Mouse (Mus musculus) CH12.LX (cell line): ENCODE data around the gene Klhl35. TPM values are rescaled to one million over a fixed set of nuclear protein-coding genes. Genes with fewer than 3 reads are reported as not detected.

Experiments used
- DNase-seq: peaks from one replicate; pipeline ENCODE4 v3.0.0-alpha.2; 2013; ENCODE audit errors: extremely low read depth
- H3K27ac ChIP-seq: 2 replicates; pipeline ENCODE4 v1.5.1; 2012; ENCODE audit warnings: low read depth, mild to moderate bottlenecking, control low read depth, moderate library complexity; ENCODE audit not compliant: insufficient read depth
- H3K27me3 ChIP-seq: replicated peaks from 2 replicates; pipeline ENCODE3; 2012; ENCODE audit warnings: inconsistent platforms
- H3K36me3 ChIP-seq, 2 experiments: replicated peaks in 1 of 2; 2 replicates each; pipeline versions ENCODE3 to v1.6.1; 2012; ENCODE audit warnings: inconsistent platforms in 1 of 2, low read length in 1 of 2, mild to moderate bottlenecking in 1 of 2, mixed read lengths in 1 of 2, moderate library complexity in 1 of 2; ENCODE audit not compliant: control insufficient read depth in 1 of 2, insufficient read depth in 1 of 2
- H3K4me1 ChIP-seq, 2 experiments: 2 replicates each; pipeline ENCODE4 v1.6.1; 2012; ENCODE audit warnings: inconsistent platforms in 1 of 2, moderate library complexity in 1 of 2; ENCODE audit not compliant: insufficient read depth in 2 of 2, control insufficient read depth in 1 of 2
- H3K4me2 ChIP-seq: 2 replicates; pipeline ENCODE4 v1.6.1; 2012; ENCODE audit warnings: low read depth, mild to moderate bottlenecking, control low read depth; ENCODE audit not compliant: poor library complexity, insufficient read depth, severe bottlenecking
- H3K4me3 ChIP-seq, 3 experiments: fragments of 150-350 bp in 1 of 3; sonication (generic) in 1 of 3; replicated peaks in 1 of 3; 2 replicates each; pipeline versions ENCODE3 to v1.5.1; 2011 to 2012; ENCODE audit warnings: low read depth in 2 of 3, low read length in 2 of 3, mild to moderate bottlenecking in 2 of 3, moderate library complexity in 2 of 3, control low read depth in 1 of 3, improper control_type of control experiment in 1 of 3, inconsistent platforms in 1 of 3, mixed read lengths in 1 of 3; ENCODE audit not compliant: poor library complexity in 1 of 3
- H3K79me2 ChIP-seq: replicated peaks from 2 replicates; pipeline ENCODE4 v1.6.1; 2012; ENCODE audit warnings: mild to moderate bottlenecking, moderate library complexity; ENCODE audit not compliant: control insufficient read depth, poor library complexity, insufficient read depth, severe bottlenecking; ENCODE audit errors: extremely low read depth
- H3K9ac ChIP-seq: 2 replicates; pipeline ENCODE4 v1.6.1; 2012; ENCODE audit warnings: low read depth, mild to moderate bottlenecking, control low read depth, moderate library complexity; ENCODE audit not compliant: insufficient read depth
- H3K9me3 ChIP-seq: replicated peaks from 2 replicates; pipeline ENCODE3; 2012; ENCODE audit warnings: low read length, inconsistent platforms, mixed read lengths
- BHLHE40 ChIP-seq: IDR thresholded peaks from 2 replicates; pipeline ENCODE4 v1.6.1; 2011; ENCODE audit warnings: mild to moderate bottlenecking, low read depth, low read length, improper control_type of control experiment
- CHD1 ChIP-seq: IDR thresholded peaks from 2 replicates; pipeline ENCODE4 v1.6.1; 2012; ENCODE audit warnings: low read depth, low read length, improper control_type of control experiment, inconsistent platforms
- CHD2 ChIP-seq: IDR thresholded peaks from 2 replicates; pipeline ENCODE4 v1.6.1; 2011; ENCODE audit warnings: low read length, improper control_type of control experiment
- CTCF ChIP-seq, 2 experiments: IDR thresholded peaks in 1 of 2; conservative IDR thresholded peaks in 1 of 2; 2 replicates each; pipeline ENCODE4 v1.5.1; 2011 to 2012; ENCODE audit warnings: low read depth in 2 of 2, low read length in 2 of 2, improper control_type of control experiment in 1 of 2, inconsistent platforms in 1 of 2, mild to moderate bottlenecking in 1 of 2, moderate library complexity in 1 of 2
- E2F4 ChIP-seq: IDR thresholded peaks from 2 replicates; pipeline ENCODE4 v1.6.1; 2011; ENCODE audit warnings: low read depth, low read length, improper control_type of control experiment; ENCODE audit not compliant: insufficient replicate concordance
- ELF1 ChIP-seq: IDR thresholded peaks from 2 replicates; pipeline ENCODE4 v1.6.1; 2014; ENCODE audit warnings: low read depth, mild to moderate bottlenecking, inconsistent platforms, low read length, improper control_type of control experiment
- HCFC1 ChIP-seq: IDR thresholded peaks from 2 replicates; pipeline ENCODE4 v1.6.1; 2012; ENCODE audit warnings: low read depth, mild to moderate bottlenecking, inconsistent platforms, low read length, improper control_type of control experiment
- JUND ChIP-seq: conservative IDR thresholded peaks from 2 replicates; pipeline ENCODE4 v1.6.1; 2011; ENCODE audit warnings: low read depth, low read length, improper control_type of control experiment
- MAFK ChIP-seq: IDR thresholded peaks from 2 replicates; pipeline ENCODE4 v1.6.1; 2011; ENCODE audit warnings: low read length, improper control_type of control experiment; ENCODE audit not compliant: insufficient replicate concordance
- NELFE ChIP-seq: IDR thresholded peaks from 2 replicates; pipeline ENCODE4 v1.6.1; 2011; ENCODE audit warnings: low read depth, low read length, improper control_type of control experiment
- NRF1 ChIP-seq: IDR thresholded peaks from 2 replicates; pipeline ENCODE4 v1.6.1; 2014; ENCODE audit warnings: low read depth, mild to moderate bottlenecking, inconsistent platforms, low read length, improper control_type of control experiment, moderate library complexity
- RCOR1 ChIP-seq: conservative IDR thresholded peaks from 2 replicates; pipeline ENCODE4 v1.6.1; 2012; ENCODE audit warnings: low read depth, mild to moderate bottlenecking, inconsistent platforms, low read length, improper control_type of control experiment
- SIN3A ChIP-seq: IDR thresholded peaks from 2 replicates; pipeline ENCODE4 v1.6.1; 2012; ENCODE audit warnings: low read length, improper control_type of control experiment, inconsistent platforms
- SMC3 ChIP-seq: IDR thresholded peaks from 2 replicates; pipeline ENCODE4 v1.6.1; 2011; ENCODE audit warnings: low read depth, low read length, improper control_type of control experiment
- TBP ChIP-seq: conservative IDR thresholded peaks from 2 replicates; pipeline ENCODE4 v1.6.1; 2011; ENCODE audit warnings: low read depth, low read length, improper control_type of control experiment
- TCF12 ChIP-seq: IDR thresholded peaks from 2 replicates; pipeline ENCODE4 v1.6.1; 2014; ENCODE audit warnings: low read depth, mild to moderate bottlenecking, inconsistent platforms, low read length, improper control_type of control experiment
- UBTF ChIP-seq: IDR thresholded peaks from 2 replicates; pipeline ENCODE4 v1.6.1; 2012; ENCODE audit warnings: low read depth, mild to moderate bottlenecking, inconsistent platforms, low read length, improper control_type of control experiment, moderate library complexity
- USF1 ChIP-seq: IDR thresholded peaks from 2 replicates; pipeline ENCODE4 v1.6.1; 2014; ENCODE audit warnings: low read depth, mild to moderate bottlenecking, inconsistent platforms, low read length, improper control_type of control experiment
- USF2 ChIP-seq: conservative IDR thresholded peaks from 2 replicates; pipeline ENCODE4 v1.6.1; 2011; ENCODE audit warnings: low read depth, low read length, improper control_type of control experiment
- ZC3H11A ChIP-seq: IDR thresholded peaks from 2 replicates; pipeline ENCODE4 v1.6.1; 2012; ENCODE audit warnings: low read depth, mild to moderate bottlenecking, inconsistent platforms, low read length, improper control_type of control experiment
- ZMIZ1 ChIP-seq: IDR thresholded peaks from 2 replicates; pipeline ENCODE4 v1.6.1; 2012; ENCODE audit warnings: low read depth, mild to moderate bottlenecking, inconsistent platforms, low read length, improper control_type of control experiment
- ZNF384 ChIP-seq: IDR thresholded peaks from 2 replicates; pipeline ENCODE4 v1.6.1; 2012; ENCODE audit warnings: low read depth, low read length, improper control_type of control experiment, inconsistent platforms
- dilution Hi-C: fragments of 300-500 bp; cut with MboI; formaldehyde crosslinking; loops from 2 replicates; pipeline ENCODE4 v1.14.3; 2020; ENCODE audit warnings: low sequenced_read_pairs; ENCODE audit not compliant: extremely low pct_unique_long_range_greater_than_20kb, extremely low pct_ligation_motif_present
- in situ Hi-C: fragments of 300-500 bp; cut with MboI; formaldehyde crosslinking; loops from 3 replicates; pipeline ENCODE4 v1.14.3; 2019; ENCODE audit warnings: low sequenced_read_pairs, low pct_ligation_motif_present, low pct_unique_long_range_greater_than_20kb, mixed read lengths
- polyA plus RNA-seq: library from polyadenylated mRNA; unstranded; fragments of >175 nt; gene quantifications from 2 replicates; pipeline ENCODE4 v1.2.1, GENCODE M21; 2012; ENCODE audit warnings: low read depth; ENCODE audit not compliant: insufficient read length
- total RNA-seq, 2 experiments: library from RNA; depleted of rRNA; stranded (reverse); fragments of 300-350 nt in 1 of 2; fragments of >200 nt in 1 of 2; gene quantifications; 2 replicates each; pipeline ENCODE4 v1.2.3; 2012 to 2014

Gene Klhl35
- total and polyA plus RNA-seq, 3 experiments, result not detected

- Histone ChIP-seq H3K27ac (no peak overlapping the region), H3K9me3 (no peaks in the 10 kb centered on the region), H3K4me3 (no peak overlapping the region), H3K27me3 (no peaks in the 10 kb centered on the region), H3K36me3 (peaks cover 0 to 20% of the 10 kb centered on the region in 2 experiments), H3K79me2 (no peaks in the 10 kb centered on the region), H3K4me2 (no peak overlapping the region), H3K9ac (no peak overlapping the region), H3K4me1 (peaks cover 43 to 78% of the 10 kb centered on the region in 2 experiments)
- dilution Hi-C loops (no loop called here), in situ Hi-C loops (no loop called here)
- TF ChIP-seq USF2 (no peak), ZMIZ1 (no peak), SIN3A (no peak), TCF12 (no peak), HCFC1 (no peak), E2F4 (no peak), ELF1 (no peak), JUND (no peak), CTCF (conservative IDR thresholded peaks at IDR 0.05 in 1 of 2, IDR thresholded peaks at IDR 0.05 in 1 of 2; ENCODE audit: low read depth in 2 of 2, low read length in 2 of 2) (no peak), NRF1 (no peak), MAFK (no peak), NELFE (no peak), ZC3H11A (no peak), BHLHE40 (no peak), TBP (no peak), UBTF (no peak), ZNF384 (no peak), RCOR1 (no peak), CHD2 (no peak)
- DNase-seq, result no peak
Observed at GRCm38 (mm10) chr7:99436530-99436929, 29.3 kb upstream of the Klhl35 start.

DNA sequence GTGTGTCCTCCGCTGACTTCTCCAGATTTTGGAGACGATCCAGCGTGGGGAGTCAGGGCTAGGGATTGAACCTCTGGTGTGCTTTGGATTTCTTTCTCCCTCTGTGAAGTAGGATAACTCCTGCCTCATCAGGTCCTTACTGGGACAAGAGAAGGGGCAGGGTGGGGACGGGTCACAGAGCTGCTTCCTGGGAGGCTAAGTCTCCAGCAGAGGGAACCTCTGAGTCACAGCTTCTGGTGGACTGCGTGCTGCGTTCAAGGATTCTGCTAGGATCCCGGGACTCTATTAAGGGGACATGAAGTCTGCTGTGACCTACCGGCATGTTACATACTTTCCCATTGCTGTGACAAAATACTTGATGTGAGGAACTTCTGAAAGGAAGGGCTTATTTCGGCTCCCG lies 26.9 kb upstream of the Klhl35 start:
- H3K27ac ChIP-seq, result no peak overlapping the region
- H3K4me3 ChIP-seq, result no peak overlapping the region
- H3K36me3 ChIP-seq, result peaks cover 0 to 28% of the 10 kb centered on the region in 2 experiments
- H3K4me2 ChIP-seq, result no peak overlapping the region
- dilution Hi-C loops, result no loop called here
- H3K79me2 ChIP-seq, result no peaks in the 10 kb centered on the region
- TF ChIP-seq CHD1 (no peak), USF1 (no peak), E2F4 (no peak), SMC3 (0 out of 2 replicates have a peak, but pooled peaks have one; percentile 11), CTCF (conservative IDR thresholded peaks at IDR 0.05 in 1 of 2, IDR thresholded peaks at IDR 0.05 in 1 of 2; ENCODE audit: low read depth in 2 of 2, low read length in 2 of 2) (peak in 1 of 2 experiments; percentile 45; a peak in 2 of 4 replicates)
- TF ChIP-seq, all 38 proteins: peak for 2
- H3K4me1 ChIP-seq, result peaks cover 24 to 71% of the 10 kb centered on the region in 2 experiments
- DNase-seq, result no peak
- in situ Hi-C loops, result no loop called here
- H3K9me3 ChIP-seq, result no peaks in the 10 kb centered on the region
- no peaks in the 10 kb centered on the region for H3K27me3 ChIP-seq
- no peak overlapping the region for H3K9ac ChIP-seq
